Mouse (Mus musculus): ENCODE results near the gene Arrb1. TPM values are rescaled to one million over a fixed set of nuclear protein-coding genes. Genes with fewer than 3 reads are reported as not detected.

The Arrb1 gene
- polyA plus RNA-seq, 1 experiment from 2014 or later: 6.0 TPM

GRCm38 (mm10) chr7:99533600-99533999, 1.7 kb upstream of the Arrb1 start:
- no peak for DNase-seq (ENCODE audit: low spot score)
- 88% methylated on average over 7 of the region's 7 CpGs for WGBS
- no peaks in the 10 kb centered on the region for H3K27me3 ChIP-seq (replicated peaks; ENCODE audit: control insufficient read depth, insufficient read depth, low read length)
- H3K9me3 ChIP-seq (replicated peaks; ENCODE audit: control insufficient read depth, low read length): no peaks in the 10 kb centered on the region
- no peak overlapping the region for H3K9ac ChIP-seq (ENCODE audit: low read length)
- no peak overlapping the region for H3K4me3 ChIP-seq (ENCODE audit: low read depth, low read length)
- no peak overlapping the region for H3K27ac ChIP-seq (ENCODE audit: low read depth, low read length)
- H3K4me1 ChIP-seq (ENCODE audit: control insufficient read depth, insufficient read depth, low read length): peaks cover 19% of the 10 kb centered on the region
- H3K4me2 ChIP-seq (ENCODE audit: low read length): no peak overlapping the region
- no peaks in the 10 kb centered on the region for H3K36me3 ChIP-seq (ENCODE audit: control insufficient read depth, insufficient read depth, low read length)
- ATAC-seq: no peak

GRCm38 (mm10) chr7:99534501-99534900, 765 bp upstream of the Arrb1 start:
- DNase-seq (ENCODE audit: low spot score) (no peak), ATAC-seq (no peak; the same call in none of the 2 replicates)
- Histone ChIP-seq H3K36me3 (ENCODE audit: control insufficient read depth, insufficient read depth, low read length) (no peaks in the 10 kb centered on the region), H3K27ac (ENCODE audit: low read depth, low read length) (peak overlapping the region; percentile 88), H3K27me3 (replicated peaks; ENCODE audit: control insufficient read depth, insufficient read depth, low read length) (no peaks in the 10 kb centered on the region), H3K9ac (ENCODE audit: low read length) (peak overlapping the region; percentile 89), H3K4me2 (ENCODE audit: low read length) (peak overlapping the region; percentile 88), H3K4me3 (ENCODE audit: low read depth, low read length) (peak overlapping the region; percentile 66), H3K9me3 (replicated peaks; ENCODE audit: control insufficient read depth, low read length) (no peaks in the 10 kb centered on the region), H3K4me1 (ENCODE audit: control insufficient read depth, insufficient read depth, low read length) (peaks cover 23% of the 10 kb centered on the region)
- WGBS: 37% methylated on average over 5 of the region's 5 CpGs

GRCm38 (mm10) chr7:99535741-99536501, 655 bp downstream of the Arrb1 start:
- ATAC-seq (peak; percentile 44), DNase-seq (ENCODE audit: low spot score) (peak; percentile 61)
- H3K4me2 ChIP-seq (ENCODE audit: low read length): peak overlapping the region; percentile 88
- H3K9me3 ChIP-seq (replicated peaks; ENCODE audit: control insufficient read depth, low read length): no peaks in the 10 kb centered on the region
- peaks cover 27% of the 10 kb centered on the region for H3K4me1 ChIP-seq (ENCODE audit: control insufficient read depth, insufficient read depth, low read length)
- no peaks in the 10 kb centered on the region for H3K27me3 ChIP-seq (replicated peaks; ENCODE audit: control insufficient read depth, insufficient read depth, low read length)
- peak overlapping the region; percentile 88 for H3K27ac ChIP-seq (ENCODE audit: low read depth, low read length)
- 13% methylated on average over 46 of the region's 46 CpGs for WGBS
- H3K4me3 ChIP-seq (ENCODE audit: low read depth, low read length): peak overlapping the region; percentile 66
- H3K9ac ChIP-seq (ENCODE audit: low read length): peak overlapping the region; percentile 89
- no peaks in the 10 kb centered on the region for H3K36me3 ChIP-seq (ENCODE audit: control insufficient read depth, insufficient read depth, low read length)

GRCm38 (mm10) chr7:99537183-99537756, 2.0 kb downstream of the Arrb1 start:
- Histone ChIP-seq H3K27ac (ENCODE audit: low read depth, low read length) (no peak overlapping the region), H3K9me3 (replicated peaks; ENCODE audit: control insufficient read depth, low read length) (no peaks in the 10 kb centered on the region), H3K36me3 (ENCODE audit: control insufficient read depth, insufficient read depth, low read length) (no peaks in the 10 kb centered on the region), H3K4me3 (ENCODE audit: low read depth, low read length) (peak overlapping the region; percentile 66), H3K27me3 (replicated peaks; ENCODE audit: control insufficient read depth, insufficient read depth, low read length) (no peaks in the 10 kb centered on the region), H3K9ac (ENCODE audit: low read length) (peak overlapping the region; percentile 40; the same call in 1 of the 2 replicates), H3K4me2 (ENCODE audit: low read length) (peak overlapping the region; percentile 88), H3K4me1 (ENCODE audit: control insufficient read depth, insufficient read depth, low read length) (peaks cover 27% of the 10 kb centered on the region)
- DNase-seq (ENCODE audit: low spot score): no peak
- no peak for ATAC-seq
- WGBS: 43% methylated on average over 5 of the region's 5 CpGs

GRCm38 (mm10) chr7:99538421-99538820, 3.2 kb downstream of the Arrb1 start:
- H3K4me3 ChIP-seq (ENCODE audit: low read depth, low read length): no peak overlapping the region
- WGBS: 64% methylated on average over 4 of the region's 4 CpGs
- ATAC-seq (no peak), DNase-seq (ENCODE audit: low spot score) (no peak)
- H3K4me1 ChIP-seq (ENCODE audit: control insufficient read depth, insufficient read depth, low read length): peaks cover 27% of the 10 kb centered on the region
- no peaks in the 10 kb centered on the region for H3K36me3 ChIP-seq (ENCODE audit: control insufficient read depth, insufficient read depth, low read length)
- H3K4me2 ChIP-seq (ENCODE audit: low read length): peak overlapping the region; percentile 88; the same call in 1 of the 2 replicates
- no peak overlapping the region for H3K27ac ChIP-seq (ENCODE audit: low read depth, low read length)
- no peaks in the 10 kb centered on the region for H3K9me3 ChIP-seq (replicated peaks; ENCODE audit: control insufficient read depth, low read length)
- no peaks in the 10 kb centered on the region for H3K27me3 ChIP-seq (replicated peaks; ENCODE audit: control insufficient read depth, insufficient read depth, low read length)
- H3K9ac ChIP-seq (ENCODE audit: low read length): peak overlapping the region; percentile 17; the same call in 1 of the 2 replicates

GRCm38 (mm10) chr7:99539201-99539891, 4.1 kb downstream of the Arrb1 start:
- DNase-seq (ENCODE audit: low spot score): no peak
- no peaks in the 10 kb centered on the region for H3K9me3 ChIP-seq (replicated peaks; ENCODE audit: control insufficient read depth, low read length)
- 0 out of 2 replicates have a peak overlapping the region, but pooled peaks have one; percentile 14 for H3K4me2 ChIP-seq (ENCODE audit: low read length)
- no peaks in the 10 kb centered on the region for H3K36me3 ChIP-seq (ENCODE audit: control insufficient read depth, insufficient read depth, low read length)
- no peak overlapping the region for H3K9ac ChIP-seq (ENCODE audit: low read length)
- H3K27ac ChIP-seq (ENCODE audit: low read depth, low read length): no peak overlapping the region
- peaks cover 26% of the 10 kb centered on the region for H3K4me1 ChIP-seq (ENCODE audit: control insufficient read depth, insufficient read depth, low read length)
- no peak overlapping the region for H3K4me3 ChIP-seq (ENCODE audit: low read depth, low read length)
- WGBS: 34% methylated on average over 8 of the region's 8 CpGs
- no peak for ATAC-seq
- H3K27me3 ChIP-seq (replicated peaks; ENCODE audit: control insufficient read depth, insufficient read depth, low read length): no peaks in the 10 kb centered on the region

- peaks cover 22% of the 10 kb centered on the region for H3K4me1 ChIP-seq (ENCODE audit: control insufficient read depth, insufficient read depth, low read length)
- H3K4me3 ChIP-seq (ENCODE audit: low read depth, low read length): no peak overlapping the region
- WGBS: 78% methylated on average over 2 of the region's 2 CpGs
- no peaks in the 10 kb centered on the region for H3K9me3 ChIP-seq (replicated peaks; ENCODE audit: control insufficient read depth, low read length)
- H3K27ac ChIP-seq (ENCODE audit: low read depth, low read length): no peak overlapping the region
- no peaks in the 10 kb centered on the region for H3K27me3 ChIP-seq (replicated peaks; ENCODE audit: control insufficient read depth, insufficient read depth, low read length)
- H3K4me2 ChIP-seq (ENCODE audit: low read length): no peak overlapping the region
- ATAC-seq: no peak
- no peaks in the 10 kb centered on the region; the same call in 1 of the 2 replicates for H3K36me3 ChIP-seq (ENCODE audit: control insufficient read depth, insufficient read depth, low read length)
- DNase-seq (ENCODE audit: low spot score): no peak
- H3K9ac ChIP-seq (ENCODE audit: low read length): no peak overlapping the region
Observed at GRCm38 (mm10) chr7:99540016-99540415, 4.8 kb downstream of the Arrb1 start.

- H3K27ac ChIP-seq (ENCODE audit: low read depth, low read length): no peak overlapping the region
- no peak for DNase-seq (ENCODE audit: low spot score)
- H3K4me2 ChIP-seq (ENCODE audit: low read length): no peak overlapping the region
- H3K4me3 ChIP-seq (ENCODE audit: low read depth, low read length): no peak overlapping the region
- no peaks in the 10 kb centered on the region for H3K27me3 ChIP-seq (replicated peaks; ENCODE audit: control insufficient read depth, insufficient read depth, low read length)
- 73% methylated on average over 5 of the region's 5 CpGs for WGBS
- no peaks in the 10 kb centered on the region for H3K9me3 ChIP-seq (replicated peaks; ENCODE audit: control insufficient read depth, low read length)
- H3K36me3 ChIP-seq (ENCODE audit: control insufficient read depth, insufficient read depth, low read length): peaks cover 4% of the 10 kb centered on the region; the same call in 1 of the 2 replicates
- ATAC-seq: no peak
- no peak overlapping the region for H3K9ac ChIP-seq (ENCODE audit: low read length)
- peaks cover 26% of the 10 kb centered on the region for H3K4me1 ChIP-seq (ENCODE audit: control insufficient read depth, insufficient read depth, low read length)
Observed at GRCm38 (mm10) chr7:99541204-99541603, 5.9 kb downstream of the Arrb1 start.
